Mouse (Mus musculus): ENCODE results near the gene Cbln1. TPM values are rescaled to one million over a fixed set of nuclear protein-coding genes. Genes with fewer than 3 reads are reported as not detected.

The Cbln1 gene
- total RNA-seq, 2 experiments from 2014 or later = 3.4 to 4.0 TPM

DNA sequence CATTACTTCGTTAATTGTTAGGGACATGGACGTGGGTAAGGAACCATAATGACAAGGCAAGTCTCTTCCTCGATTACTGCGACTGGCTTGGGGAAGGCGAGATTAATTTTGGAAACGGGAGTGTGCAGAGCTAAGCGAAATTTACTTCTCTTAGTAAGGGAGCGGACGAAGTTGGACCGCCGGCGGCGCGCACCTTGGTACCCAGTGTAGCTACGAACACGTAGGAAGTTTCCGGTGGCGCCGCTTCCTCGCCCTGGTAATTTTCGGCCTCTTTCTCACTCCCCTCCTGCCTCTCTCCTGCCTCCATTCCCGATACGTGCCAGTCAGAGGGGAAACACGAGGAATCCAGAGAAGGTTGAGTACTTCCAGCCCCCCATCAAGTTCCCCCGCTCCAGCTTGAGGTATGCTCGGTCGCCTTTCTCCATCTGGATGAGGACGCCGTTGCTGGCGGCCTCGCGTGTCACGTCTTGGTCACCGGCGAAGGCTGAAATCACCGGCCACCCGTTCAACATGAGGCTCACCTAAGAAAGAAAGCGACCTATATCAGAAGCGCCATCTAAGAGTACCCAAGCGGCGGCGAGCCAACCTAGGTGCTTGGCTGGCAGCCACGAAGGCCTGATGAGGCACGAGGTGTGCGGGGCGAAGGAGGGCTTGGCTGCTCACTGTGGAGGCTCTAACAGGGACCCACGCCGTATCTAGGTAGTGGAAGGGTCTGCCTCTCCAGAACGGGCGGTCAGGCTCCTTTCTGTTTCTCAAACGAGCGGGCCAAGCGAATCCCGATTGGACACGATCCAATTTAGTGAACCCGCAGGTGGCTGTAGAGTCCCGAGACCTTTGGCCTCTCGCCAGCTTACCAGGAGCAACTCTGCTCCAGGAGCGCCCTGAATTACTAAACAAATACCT is 2.2 kb downstream of the Cbln1 start:
- DNase-seq = no peak

DNA sequence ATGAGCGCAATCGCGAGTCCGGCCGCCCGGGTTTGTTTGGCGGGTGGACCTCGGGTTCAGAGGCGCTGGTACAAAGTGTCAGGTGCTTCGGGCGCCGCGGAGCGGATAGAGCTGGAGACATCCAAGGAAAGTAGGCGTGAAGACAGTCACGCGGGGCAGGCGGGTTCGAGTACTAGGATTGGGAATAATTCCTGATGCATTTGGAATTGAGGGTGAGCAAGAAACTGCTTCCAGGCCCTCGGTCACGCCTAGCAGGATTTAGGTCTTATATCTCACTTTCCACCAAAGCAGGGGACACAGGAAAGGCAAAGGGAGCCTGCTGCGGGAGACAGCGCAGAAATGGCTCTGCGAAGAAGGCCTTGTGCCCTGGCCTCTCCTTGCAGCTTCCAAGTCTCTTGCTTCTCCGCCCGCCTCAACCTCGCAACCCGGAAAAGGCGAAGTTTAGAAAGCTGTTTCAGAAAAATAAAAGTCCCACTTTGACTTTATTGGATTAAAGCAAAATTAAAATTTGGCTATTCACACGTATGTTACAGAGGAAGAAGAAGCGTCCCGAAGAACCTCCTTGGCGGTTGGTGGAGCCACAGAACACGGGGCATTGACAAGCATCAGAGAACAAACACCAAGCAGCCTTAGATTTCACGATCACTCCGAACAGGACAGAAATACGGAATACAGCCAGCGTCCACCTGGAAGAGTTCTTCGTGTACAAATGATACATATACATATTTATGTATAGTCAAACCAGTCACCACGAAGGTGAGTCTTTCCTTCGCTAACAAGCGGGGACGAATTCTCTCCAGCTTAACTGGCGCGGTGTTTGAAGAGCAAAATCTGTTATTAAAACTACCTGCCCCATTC is 3.2 kb downstream of the Cbln1 start:
- DNase-seq = no peak

DNA sequence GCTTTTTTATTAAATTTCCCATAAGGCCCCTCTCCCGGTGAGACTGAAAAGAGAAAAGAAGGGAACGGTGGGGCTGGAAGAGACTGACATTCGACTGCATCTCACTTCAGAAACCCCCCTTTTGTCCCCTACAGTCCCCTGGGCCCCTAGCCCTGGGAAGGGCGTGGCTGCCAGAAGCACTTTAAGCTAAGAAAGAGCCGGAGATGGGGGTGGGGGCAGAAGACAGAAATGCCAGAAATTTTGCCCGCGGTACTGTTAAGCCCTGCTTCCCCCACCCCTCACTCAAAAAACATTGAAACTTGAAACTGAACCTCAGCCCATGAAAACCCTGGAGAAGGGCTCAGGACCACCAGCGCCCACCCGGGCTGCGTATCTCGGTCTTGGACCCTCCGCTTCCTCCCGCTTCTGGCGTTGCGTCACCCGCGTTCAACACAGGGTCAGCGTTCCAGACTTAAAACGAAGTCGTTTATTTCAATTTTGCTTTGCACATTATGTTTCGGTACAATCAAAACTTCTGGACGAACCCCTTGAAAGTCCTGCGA is 3.9 kb downstream of the Cbln1 start:
- DNase-seq = no peak

DNA sequence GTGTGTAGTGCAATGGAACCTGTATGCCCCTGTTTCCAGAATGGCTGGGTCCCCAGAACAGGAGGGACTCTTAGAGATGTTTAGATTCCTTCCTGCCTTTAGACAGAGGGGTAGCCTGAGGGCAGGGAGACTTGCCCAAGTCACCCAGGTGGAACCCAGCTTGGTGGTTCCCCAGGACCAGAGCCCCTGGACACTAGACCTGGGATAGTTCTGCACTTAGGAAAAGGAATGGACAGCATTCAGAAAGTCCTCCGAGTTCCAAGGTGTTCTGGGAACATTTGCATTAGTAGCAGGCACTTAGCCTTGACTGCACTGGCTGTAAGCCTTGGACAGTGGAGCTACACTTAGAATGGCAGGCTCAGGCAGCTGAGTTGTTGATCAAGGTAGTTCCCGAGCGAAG is 4.5 kb downstream of the Cbln1 start:
- DNase-seq = no peak

DNA sequence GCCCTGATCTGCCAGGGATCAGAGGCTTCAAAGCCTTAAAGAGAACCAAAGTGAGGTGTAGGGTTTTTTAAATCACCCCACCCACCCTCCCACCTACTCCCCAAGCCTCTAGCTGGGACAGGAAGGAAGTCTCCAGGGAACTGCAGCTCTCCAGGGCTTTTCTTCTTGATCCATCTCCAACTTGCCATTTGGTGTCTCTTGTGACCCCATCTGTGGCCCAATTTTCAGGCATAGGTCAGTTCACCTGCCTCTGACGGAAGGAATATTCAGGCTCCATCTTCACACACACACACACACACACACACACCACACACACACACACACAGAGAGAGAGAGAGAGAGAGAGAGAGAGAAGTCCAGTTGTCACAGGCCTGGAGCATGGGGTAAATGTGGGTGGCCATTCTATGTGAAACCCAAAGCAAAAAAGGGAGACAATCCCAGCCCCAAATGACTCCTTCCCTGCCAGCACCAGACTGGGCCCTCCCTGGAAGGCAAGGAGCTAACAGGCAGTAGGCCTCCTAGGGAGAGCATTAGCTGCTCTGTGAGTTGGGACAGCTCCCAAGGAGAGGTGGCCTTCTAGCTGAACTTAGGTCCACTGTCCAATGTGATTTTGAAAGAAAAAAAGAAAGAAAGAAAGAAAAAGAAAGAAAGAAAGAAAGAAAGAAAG is 5.3 kb downstream of the Cbln1 start:
- no peak for DNase-seq

DNA sequence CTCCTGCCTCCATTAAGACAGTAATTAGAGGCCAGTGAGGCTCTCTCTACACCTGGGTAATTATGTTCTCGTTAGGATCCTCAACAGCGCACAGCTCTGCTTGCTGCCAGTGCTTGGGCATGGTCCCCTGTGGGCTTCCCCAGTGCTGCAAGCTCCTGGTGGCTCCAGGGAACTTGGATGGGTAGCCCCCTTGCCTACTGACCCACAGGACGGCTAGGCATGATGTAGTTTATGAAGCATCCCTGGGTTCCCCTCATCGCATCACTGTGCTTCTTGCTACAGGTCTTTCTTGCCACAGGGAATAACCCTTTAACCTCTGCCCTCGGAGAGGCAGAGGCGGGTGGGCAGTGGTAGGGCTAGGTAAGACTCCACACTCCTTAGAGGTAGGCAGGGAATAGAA is 6.1 kb downstream of the Cbln1 start:
- no peak for DNase-seq

DNA sequence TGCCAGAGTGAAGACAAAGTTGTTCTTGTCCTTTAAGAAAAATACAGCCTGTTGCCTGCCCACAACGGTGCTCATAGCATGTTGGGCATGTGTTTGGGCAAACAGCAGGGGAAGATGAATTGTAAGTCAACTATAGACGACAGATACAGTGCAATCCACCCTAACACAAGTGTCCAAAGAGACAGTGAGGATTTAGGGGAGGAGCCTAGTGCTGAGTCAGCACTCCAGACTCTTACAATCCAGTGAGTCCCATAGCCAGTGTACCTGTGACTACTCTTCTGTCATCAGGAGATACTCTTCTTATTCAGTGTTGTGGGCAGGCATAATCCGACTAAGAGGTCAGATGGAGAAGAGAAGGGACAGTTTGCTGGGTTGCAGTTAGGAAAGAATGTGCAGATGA is 8.0 kb downstream of the Cbln1 start:
- no peak for DNase-seq

DNA sequence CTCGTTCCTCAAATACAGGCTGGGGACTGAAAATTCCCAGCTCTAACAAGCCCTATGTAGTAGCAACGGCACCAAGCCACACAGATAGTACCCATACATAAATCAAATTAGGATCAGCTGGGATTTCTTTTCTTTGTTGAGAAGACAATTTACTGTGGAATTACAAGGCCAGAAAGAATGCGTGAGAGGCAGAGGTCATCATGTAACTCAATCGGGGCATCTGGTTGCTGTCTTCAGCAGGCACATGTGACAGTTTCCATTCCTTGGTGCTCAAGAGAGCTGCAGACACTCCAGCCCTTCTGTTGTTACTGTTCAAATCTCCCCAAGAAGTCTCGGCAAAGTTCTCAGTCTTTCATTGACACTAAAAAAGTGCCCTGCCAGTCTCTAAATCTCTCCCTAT is 10.6 kb downstream of the Cbln1 start:
- no peak for DNase-seq

DNA sequence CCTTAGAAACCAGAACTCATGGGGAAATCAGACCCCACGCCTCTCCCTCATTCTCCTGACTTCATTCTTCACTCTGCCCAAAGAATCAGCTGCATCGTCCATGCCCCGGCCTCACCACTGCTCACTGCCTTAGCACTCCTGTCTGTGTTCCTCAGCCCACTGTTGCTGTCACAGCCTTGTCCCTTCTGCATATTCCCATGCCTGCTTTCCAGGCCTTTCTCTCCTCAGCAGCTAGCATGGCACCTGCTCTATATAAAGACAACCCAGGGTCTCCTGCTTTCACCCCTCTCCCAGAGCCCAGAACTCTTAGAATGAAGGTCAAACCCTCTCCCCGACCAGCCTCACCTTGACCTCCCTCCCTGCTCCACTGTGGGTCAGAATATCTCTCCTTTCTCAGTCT is 15.5 kb downstream of the Cbln1 start:
- DNase-seq = no peak

DNA sequence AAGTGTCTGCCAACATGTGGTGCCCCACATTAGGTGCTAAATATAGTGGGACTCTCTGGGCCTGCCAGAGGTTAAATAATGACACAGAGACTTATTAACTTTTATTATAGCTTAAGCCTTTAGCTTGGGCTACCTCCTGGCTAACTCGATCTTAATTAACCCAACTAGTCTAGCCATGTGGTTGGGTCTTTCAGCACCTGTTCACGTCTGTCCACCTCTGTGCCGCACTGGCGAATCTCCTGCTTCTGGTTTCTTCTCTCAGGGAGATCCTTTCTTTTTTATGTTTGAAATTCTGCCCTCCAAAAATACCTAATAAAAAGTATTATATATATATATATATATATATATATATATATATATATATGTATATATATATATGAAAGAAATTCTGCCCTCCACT is 19.6 kb downstream of the Cbln1 start:
- no peak for DNase-seq

DNA sequence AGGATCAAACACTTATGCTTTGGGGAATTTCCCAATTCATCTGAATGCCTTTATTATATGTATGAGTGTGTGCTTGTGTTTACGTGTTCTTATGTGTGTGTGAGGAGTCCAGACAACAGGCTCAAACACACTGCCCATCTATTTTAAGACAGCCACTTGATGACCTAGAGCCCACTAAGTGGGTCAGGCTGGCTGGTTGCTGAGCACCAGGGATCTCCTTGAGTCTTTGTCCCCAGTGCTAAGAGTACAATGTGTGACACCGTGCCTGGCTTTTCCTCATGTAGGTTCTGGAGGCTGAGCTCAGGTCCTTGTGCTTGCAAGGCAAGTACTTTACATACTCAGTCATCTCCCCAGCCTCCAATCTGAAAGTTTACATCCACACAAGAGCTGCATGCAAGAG is 20.7 kb downstream of the Cbln1 start:
- no peak for DNase-seq

DNA sequence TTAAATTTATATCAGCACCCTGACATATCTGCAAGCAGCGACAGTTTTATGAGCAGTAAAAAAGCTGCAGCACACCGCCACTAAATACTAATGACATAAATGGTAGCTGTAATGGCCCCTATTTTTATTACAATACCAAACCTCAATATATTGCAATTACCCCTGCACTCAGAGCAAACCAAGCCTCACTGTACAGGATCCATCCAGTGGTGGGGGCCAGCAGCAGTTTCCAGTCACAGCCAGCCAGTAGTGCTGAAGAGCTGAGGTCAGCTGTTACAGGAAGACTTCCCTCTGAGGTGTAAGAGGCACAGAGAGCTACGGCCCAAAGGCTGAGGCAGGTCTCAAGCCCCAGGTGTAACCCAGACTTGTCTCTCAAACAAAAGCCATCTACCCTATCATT is 37.8 kb downstream of the Cbln1 start:
- no peak for DNase-seq

DNA sequence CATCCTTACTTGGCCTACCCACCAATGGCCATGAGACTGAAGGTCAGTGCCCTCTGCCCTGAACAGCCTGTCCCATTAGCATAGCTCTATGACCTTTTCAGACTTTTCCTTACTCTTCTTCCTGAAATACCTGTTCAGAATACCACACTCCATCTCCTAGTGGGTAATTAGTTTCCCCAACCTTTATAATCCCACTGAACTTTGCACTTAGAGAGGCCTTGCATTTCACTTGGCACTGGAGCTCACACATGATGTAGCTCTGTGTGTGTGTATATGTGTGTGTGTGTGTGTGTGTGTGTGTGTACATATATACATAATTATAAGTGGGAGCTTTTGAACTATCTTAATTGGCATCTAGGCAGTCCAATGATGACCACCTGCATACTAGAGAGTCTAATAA is 45.2 kb downstream of the Cbln1 start:
- no peak for DNase-seq

DNA sequence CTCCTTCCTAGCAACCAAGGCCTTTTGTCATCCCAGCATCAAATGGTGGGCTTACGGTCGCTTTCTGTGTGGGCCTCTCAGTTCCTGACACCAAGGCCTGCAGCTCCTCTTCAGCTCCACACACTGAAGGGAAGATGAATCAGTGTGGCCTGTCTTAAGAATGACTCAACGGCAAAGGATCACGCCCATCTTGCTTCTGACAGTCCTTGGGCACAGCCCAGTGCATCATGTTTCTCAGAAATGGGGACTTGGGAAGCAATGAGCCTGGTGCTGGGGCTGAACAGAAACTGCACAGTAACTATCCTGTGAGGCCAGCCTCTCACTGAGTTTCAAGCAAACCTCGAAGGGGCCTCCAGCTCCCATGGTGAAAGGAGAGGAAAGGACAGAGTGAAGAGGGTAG is 47.7 kb downstream of the Cbln1 start:
- no peak for DNase-seq

DNA sequence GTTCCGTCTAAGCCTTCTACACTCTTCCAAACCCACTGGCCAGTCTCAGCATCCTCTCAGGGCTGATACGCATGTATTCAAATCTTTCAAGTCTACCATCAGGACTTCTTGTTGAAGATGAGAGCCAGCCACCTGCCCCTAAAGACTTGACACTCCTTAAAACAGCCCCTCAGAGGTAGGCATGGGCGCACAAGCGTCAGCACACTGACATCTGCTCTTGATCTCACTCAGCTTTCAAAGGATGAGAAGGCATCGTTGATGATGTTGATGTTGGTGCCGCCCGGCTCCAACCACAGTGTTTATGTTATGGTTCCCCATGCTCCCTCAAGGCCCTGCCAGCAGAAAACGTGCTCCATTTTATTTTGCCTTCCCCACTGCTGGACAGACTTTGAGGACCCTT is 50.7 kb downstream of the Cbln1 start:
- DNase-seq = no peak

Other genes with a start within 250 kb of the Cbln1 start
- not detected for gene 4933402J07Rik, start 91.2 kb upstream of the Cbln1 start, total RNA-seq (2021)